Mouse (Mus musculus) liver (tissue): ENCODE data around the gene Zfp689.
"Not testable (repeated sequence)": the region's sequence is repeated elsewhere in the genome, so short reads cannot be mapped to it uniquely, and the experiment has no call there.

ENCODE experiments used
- DNase-seq: peaks from one replicate; pipeline ENCODE4 v3.0.0-alpha.2; 2020; ENCODE audit warnings: mixed read lengths

Gene Zfp689

GRCm38 (mm10) chr7:127448521-127449300 is at the start of gene Zfp689:
Zfp689 (minus strand) TSS chr7:127449158.
- peak; percentile 89 for DNase-seq

GRCm38 (mm10) chr7:127498407-127498806 is 49.4 kb upstream of the Zfp689 start:
- DNase-seq = peak; percentile 57

- DNase-seq = peak; percentile 43
Measured at GRCm38 (mm10) chr7:127497382-127497781, 48.4 kb upstream of the Zfp689 start.

GRCm38 (mm10) chr7:127494648-127495047 is 45.7 kb upstream of the Zfp689 start:
- DNase-seq = no peak

GRCm38 (mm10) chr7:127491846-127492245 is 42.9 kb upstream of the Zfp689 start:
- no peak for DNase-seq

- DNase-seq = no peak
Measured at GRCm38 (mm10) chr7:127489982-127490381, 41.0 kb upstream of the Zfp689 start.

- DNase-seq = not testable (repeated sequence)
Measured at GRCm38 (mm10) chr7:127488364-127488763, 39.4 kb upstream of the Zfp689 start.

GRCm38 (mm10) chr7:127485416-127485815 is 36.5 kb upstream of the Zfp689 start:
- DNase-seq = no peak

- peak; percentile 23 for DNase-seq
Measured at GRCm38 (mm10) chr7:127480321-127480720, 31.4 kb upstream of the Zfp689 start.

GRCm38 (mm10) chr7:127479318-127480225 is 30.6 kb upstream of the Zfp689 start:
- DNase-seq = peak; percentile 46

GRCm38 (mm10) chr7:127478635-127479317 is 29.8 kb upstream of the Zfp689 start, which contains the start of gene Fbrs:
Fbrs (plus strand) TSS chr7:127479199.
- DNase-seq = peak; percentile 86

GRCm38 (mm10) chr7:127477687-127478634 is 29.0 kb upstream of the Zfp689 start:
- peak; percentile 100 for DNase-seq

GRCm38 (mm10) chr7:127476855-127477254 is 27.9 kb upstream of the Zfp689 start:
- DNase-seq = no peak

- no peak for DNase-seq
Measured at GRCm38 (mm10) chr7:127476336-127476735, 27.4 kb upstream of the Zfp689 start.

GRCm38 (mm10) chr7:127475186-127475740 is 26.3 kb upstream of the Zfp689 start:
- no peak for DNase-seq

GRCm38 (mm10) chr7:127474378-127475070 is 25.6 kb upstream of the Zfp689 start:
- DNase-seq = no peak

- no peak for DNase-seq
Measured at GRCm38 (mm10) chr7:127473705-127474104, 24.7 kb upstream of the Zfp689 start.

- DNase-seq = no peak
Measured at GRCm38 (mm10) chr7:127472060-127472459, 23.1 kb upstream of the Zfp689 start.

GRCm38 (mm10) chr7:127471646-127472010 is 22.7 kb upstream of the Zfp689 start:
- peak; percentile 61 for DNase-seq

- DNase-seq = peak; percentile 93
Measured at GRCm38 (mm10) chr7:127470743-127471645, 22.0 kb upstream of the Zfp689 start.
